Mouse (Mus musculus) neural tube, embryonic 15.5 days (tissue): ENCODE results near the gene Foxo3. TPM values are rescaled to one million over a fixed set of nuclear protein-coding genes. Genes with fewer than 3 reads are reported as not detected.
A peak's percentile ranks its signal among the peaks of the same experiment; 100 is the strongest.

ENCODE experiments used
- ATAC-seq: fragments of 200-750 bp; cut with Nextera tagmentation; 2 replicates; pipeline ENCODE4 v1.8.0; 2017; ENCODE audit warnings: mild to moderate bottlenecking, moderate TSS enrichment, moderate library complexity; ENCODE audit not compliant: low FRiP score
- H3K27ac ChIP-seq: fragments of 300-500 bp; sonication (generic); replicated peaks from 2 replicates; pipeline ENCODE4 v1.5.1; 2015; ENCODE audit warnings: mild to moderate bottlenecking, inconsistent platforms
- H3K27me3 ChIP-seq: fragments of 300-500 bp; sonication (generic); replicated peaks from 2 replicates; pipeline ENCODE4 v1.6.1; 2015; ENCODE audit warnings: inconsistent platforms
- H3K36me3 ChIP-seq: fragments of 300-500 bp; sonication (generic); 2 replicates; pipeline ENCODE4 v1.6.1; 2015; ENCODE audit warnings: inconsistent platforms
- H3K4me1 ChIP-seq: fragments of 300-500 bp; sonication (generic); 2 replicates; pipeline ENCODE4 v1.6.1; 2015; ENCODE audit warnings: inconsistent platforms
- H3K4me2 ChIP-seq: fragments of 300-500 bp; sonication (generic); 2 replicates; pipeline ENCODE4 v1.6.1; 2015; ENCODE audit warnings: inconsistent platforms, mild to moderate bottlenecking, moderate library complexity
- H3K4me3 ChIP-seq: fragments of 300-500 bp; sonication (generic); replicated peaks from 2 replicates; pipeline ENCODE4 v1.5.1; 2015; ENCODE audit warnings: mild to moderate bottlenecking, inconsistent platforms
- H3K9ac ChIP-seq: fragments of 300-500 bp; sonication (generic); replicated peaks from 2 replicates; pipeline ENCODE4 v1.6.1; 2015; ENCODE audit warnings: mild to moderate bottlenecking, inconsistent platforms
- H3K9me3 ChIP-seq: fragments of 300-500 bp; sonication (generic); replicated peaks from 2 replicates; pipeline ENCODE4 v1.6.1; 2016; ENCODE audit warnings: inconsistent platforms
- WGBS: fragments of 180-500 bp; shearing (Covaris S2); methylation state at CpG from one replicate; pipeline ENCODE4 v1.1.7; 2015; ENCODE audit warnings: mixed read lengths; 5-methylcytosine and 5-hydroxymethylcytosine counted together
- polyA plus RNA-seq: library from polyadenylated mRNA; unstranded; fragments of >200 nt; fragmentation: Nextera tagmentation; extraction: Ambion mirVana; gene quantifications from 2 replicates; pipeline ENCODE4 v1.2.1, GENCODE M21; 2015

Gene Foxo3
- polyA plus RNA-seq, 1 experiment from 2014 or later = 4.6 TPM

DNA sequence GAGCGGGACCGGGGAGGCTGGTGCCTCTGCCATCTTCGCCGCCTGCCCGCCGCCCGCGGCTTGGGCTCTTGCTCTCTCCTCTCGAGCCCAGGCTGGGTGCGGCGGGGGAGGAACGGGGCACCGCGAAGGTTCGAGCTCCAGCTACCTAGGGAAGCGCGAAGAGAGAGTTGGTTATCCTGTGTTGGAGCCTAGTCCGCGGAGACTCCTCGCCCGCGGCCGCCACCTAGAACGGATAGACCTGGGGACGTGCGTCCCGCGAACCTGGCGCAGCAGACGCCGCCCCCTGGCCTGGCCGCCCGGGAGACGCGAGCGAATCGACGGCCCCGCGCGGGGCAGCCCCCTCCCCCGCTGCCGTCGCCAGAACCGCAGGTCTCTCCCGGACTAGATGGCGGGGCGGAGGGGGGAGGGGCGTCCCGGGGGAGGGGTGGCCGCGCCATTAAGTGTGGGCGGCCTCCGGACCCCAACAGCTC lies 1.1 kb downstream of the Foxo3 start:
- Histone ChIP-seq H3K4me1 (peaks cover 41% of the 10 kb centered on the region), H3K4me2 (peak overlapping the region; percentile 98), H3K27me3 (peaks cover 3% of the 10 kb centered on the region; the same call in 1 of the 2 replicates), H3K9ac (peak overlapping the region; percentile 79), H3K9me3 (no peaks in the 10 kb centered on the region), H3K27ac (peak overlapping the region; percentile 100), H3K4me3 (peak overlapping the region; percentile 93), H3K36me3 (no peaks in the 10 kb centered on the region)
- ATAC-seq = no peak
- under 1% methylated on average over 48 of the region's 54 CpGs for WGBS

DNA sequence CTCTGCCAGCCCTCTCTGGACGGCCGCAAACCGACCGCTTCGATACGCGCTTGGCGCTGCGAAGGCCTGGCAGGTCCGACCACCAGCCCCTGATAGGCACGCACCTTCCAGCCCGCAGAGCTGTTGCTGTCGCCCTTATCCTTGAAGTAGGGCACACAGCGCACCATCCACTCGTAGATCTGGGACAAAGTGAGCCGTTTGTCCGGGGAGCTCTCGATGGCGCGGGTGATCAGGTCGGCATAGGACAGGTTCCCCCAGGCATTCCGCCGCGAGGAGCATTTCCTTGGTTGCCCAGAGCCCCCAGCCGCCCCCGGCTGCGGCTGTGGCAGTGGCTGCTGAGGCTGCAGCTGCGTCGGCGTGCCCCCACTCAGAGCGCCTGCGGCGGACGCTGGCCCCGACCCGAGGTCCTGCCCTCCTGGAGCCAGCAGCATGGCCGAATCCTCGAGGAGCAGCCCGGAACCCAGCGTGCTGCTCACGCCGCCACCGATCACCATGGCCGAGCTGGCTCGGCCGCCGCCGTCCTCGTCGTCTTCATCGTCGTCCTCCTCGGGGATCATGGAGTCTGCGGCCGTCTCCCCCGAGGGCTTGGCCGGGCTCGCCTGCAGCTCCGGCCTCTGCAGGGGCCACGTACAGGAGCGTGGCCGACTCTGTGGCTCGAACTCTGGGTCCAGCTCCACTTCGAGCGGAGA lies 1.7 kb downstream of the Foxo3 start:
- H3K36me3 ChIP-seq = no peaks in the 10 kb centered on the region
- no peaks in the 10 kb centered on the region for H3K9me3 ChIP-seq
- peak overlapping the region; percentile 98 for H3K4me2 ChIP-seq
- peak overlapping the region; percentile 93 for H3K4me3 ChIP-seq
- peaks cover 43% of the 10 kb centered on the region for H3K4me1 ChIP-seq
- 1% methylated on average over 65 of the region's 65 CpGs for WGBS
- no peaks in the 10 kb centered on the region for H3K27me3 ChIP-seq
- H3K9ac ChIP-seq = peak overlapping the region; percentile 79
- H3K27ac ChIP-seq = peak overlapping the region; percentile 100
- no peak for ATAC-seq

DNA sequence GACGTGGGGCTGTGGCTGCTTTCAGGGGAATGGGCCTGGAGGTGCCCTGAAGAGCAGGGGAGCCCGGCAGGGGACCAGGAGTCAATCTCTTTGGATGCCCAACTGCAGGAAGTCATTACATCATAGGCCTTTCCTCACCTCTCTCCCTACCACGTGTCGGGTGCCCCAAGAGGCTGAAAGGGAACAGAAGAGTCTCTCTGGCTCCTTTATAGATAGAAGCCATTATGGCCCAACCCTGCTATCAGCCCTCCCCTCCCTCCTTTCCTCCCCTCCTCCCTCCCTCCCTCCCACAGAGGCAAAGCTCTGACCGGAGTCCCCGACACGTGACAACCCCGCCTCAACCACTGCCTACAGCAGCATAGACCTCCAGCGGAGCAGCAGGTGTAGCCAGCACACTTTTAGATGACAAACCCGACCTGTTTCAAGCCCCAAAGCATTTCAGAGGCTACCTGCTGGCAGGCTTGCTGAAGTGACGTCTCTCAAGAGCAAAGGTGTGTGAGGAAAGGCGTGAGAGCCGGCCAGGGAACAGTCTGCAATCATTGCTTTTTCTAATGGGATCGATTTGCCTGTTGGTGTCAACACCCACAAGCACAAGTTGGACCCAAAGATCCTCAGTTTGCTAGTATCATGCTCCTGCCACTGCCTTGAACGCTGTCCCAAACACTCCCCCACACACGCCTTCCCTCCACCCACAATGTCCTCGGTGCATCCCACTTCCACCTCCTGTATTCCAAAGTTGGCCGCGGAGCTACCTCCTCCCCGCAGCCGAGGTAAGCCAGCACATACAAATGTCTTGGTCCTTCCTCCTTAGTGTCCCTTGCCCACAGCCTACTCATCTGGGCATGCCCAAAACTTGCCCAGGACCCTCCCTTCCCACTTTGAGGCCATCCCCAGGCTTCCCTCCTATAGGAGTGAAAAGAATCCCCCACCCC lies 2.5 kb downstream of the Foxo3 start:
- ATAC-seq = no peak
- WGBS = 7% methylated on average over 21 of the region's 21 CpGs

DNA sequence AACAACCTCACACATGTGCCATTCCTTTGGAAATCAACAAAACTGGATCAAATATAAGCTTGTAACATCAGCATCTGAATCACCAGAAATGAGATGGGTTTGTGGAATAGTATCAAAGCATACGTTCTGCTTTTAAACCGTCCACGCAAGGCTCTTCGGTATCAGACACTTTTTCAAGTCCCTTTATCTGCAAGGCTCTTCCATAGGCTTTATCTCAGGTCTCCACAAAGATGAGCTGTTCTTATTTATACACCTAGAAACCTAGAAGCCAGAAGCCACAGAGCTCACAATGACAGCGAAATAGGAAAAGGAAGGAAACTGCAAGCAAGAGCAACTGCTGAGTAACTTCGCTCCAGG lies 3.2 kb downstream of the Foxo3 start:
- Histone ChIP-seq H3K36me3 (no peaks in the 10 kb centered on the region), H3K4me3 (peak overlapping the region; percentile 93), H3K9me3 (no peaks in the 10 kb centered on the region), H3K27ac (no peak overlapping the region), H3K4me1 (peaks cover 39% of the 10 kb centered on the region), H3K4me2 (peak overlapping the region; percentile 98), H3K9ac (no peak overlapping the region), H3K27me3 (no peaks in the 10 kb centered on the region)
- no peak for ATAC-seq
- WGBS = 69% methylated on average over 6 of the region's 6 CpGs

More for the DNA sequence above, 2.5 kb downstream of the Foxo3 start:
- Histone ChIP-seq H3K36me3 (no peaks in the 10 kb centered on the region), H3K27me3 (no peaks in the 10 kb centered on the region), H3K9ac (peak overlapping the region; percentile 79), H3K27ac (no peak overlapping the region), H3K4me2 (peak overlapping the region; percentile 98), H3K4me3 (peak overlapping the region; percentile 93), H3K9me3 (no peaks in the 10 kb centered on the region), H3K4me1 (peaks cover 44% of the 10 kb centered on the region)

DNA sequence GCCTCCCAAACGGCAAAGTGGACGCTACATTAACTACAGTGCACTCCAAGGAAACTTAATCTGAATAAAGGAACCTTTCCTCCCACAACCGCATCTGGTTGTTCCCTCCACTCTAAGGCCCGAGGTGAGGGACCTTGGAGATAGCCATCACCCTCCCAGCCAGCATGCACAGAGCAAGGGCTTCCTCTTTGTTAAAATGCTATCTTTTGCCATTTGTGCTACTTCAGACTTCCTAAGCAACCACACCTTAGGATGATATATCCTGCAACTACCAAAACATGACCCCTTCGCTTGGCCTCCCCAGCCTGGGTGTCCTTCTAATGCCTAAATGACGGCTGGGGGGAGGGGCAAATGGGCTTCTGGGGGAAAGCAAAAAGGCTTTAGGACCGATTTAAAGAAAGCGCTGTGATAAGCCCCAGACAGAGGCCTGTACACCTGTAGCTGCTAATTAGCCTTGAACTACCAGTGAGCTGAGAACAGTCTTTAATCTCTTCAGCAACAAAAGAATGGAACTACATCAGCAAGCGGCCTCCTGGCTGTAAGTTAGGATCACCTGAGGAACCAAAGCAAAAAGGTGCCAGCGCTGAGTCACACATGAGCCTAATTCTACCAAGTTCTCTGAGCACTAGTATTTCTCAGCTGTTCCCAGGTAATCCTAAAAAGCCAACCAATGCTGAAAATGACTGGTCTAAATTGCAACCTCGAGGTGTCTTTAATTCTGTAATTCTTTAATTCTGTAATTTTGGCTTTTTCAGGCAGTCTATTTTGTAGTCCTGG lies 4.9 kb downstream of the Foxo3 start:
- Histone ChIP-seq H3K36me3 (peaks cover under 1% of the 10 kb centered on the region; the same call in 1 of the 2 replicates), H3K4me3 (no peak overlapping the region), H3K4me2 (no peak overlapping the region), H3K9me3 (no peaks in the 10 kb centered on the region), H3K27ac (no peak overlapping the region), H3K27me3 (no peaks in the 10 kb centered on the region), H3K9ac (no peak overlapping the region), H3K4me1 (peaks cover 38% of the 10 kb centered on the region)
- WGBS = 59% methylated on average over 11 of the region's 11 CpGs
- ATAC-seq = no peak

DNA sequence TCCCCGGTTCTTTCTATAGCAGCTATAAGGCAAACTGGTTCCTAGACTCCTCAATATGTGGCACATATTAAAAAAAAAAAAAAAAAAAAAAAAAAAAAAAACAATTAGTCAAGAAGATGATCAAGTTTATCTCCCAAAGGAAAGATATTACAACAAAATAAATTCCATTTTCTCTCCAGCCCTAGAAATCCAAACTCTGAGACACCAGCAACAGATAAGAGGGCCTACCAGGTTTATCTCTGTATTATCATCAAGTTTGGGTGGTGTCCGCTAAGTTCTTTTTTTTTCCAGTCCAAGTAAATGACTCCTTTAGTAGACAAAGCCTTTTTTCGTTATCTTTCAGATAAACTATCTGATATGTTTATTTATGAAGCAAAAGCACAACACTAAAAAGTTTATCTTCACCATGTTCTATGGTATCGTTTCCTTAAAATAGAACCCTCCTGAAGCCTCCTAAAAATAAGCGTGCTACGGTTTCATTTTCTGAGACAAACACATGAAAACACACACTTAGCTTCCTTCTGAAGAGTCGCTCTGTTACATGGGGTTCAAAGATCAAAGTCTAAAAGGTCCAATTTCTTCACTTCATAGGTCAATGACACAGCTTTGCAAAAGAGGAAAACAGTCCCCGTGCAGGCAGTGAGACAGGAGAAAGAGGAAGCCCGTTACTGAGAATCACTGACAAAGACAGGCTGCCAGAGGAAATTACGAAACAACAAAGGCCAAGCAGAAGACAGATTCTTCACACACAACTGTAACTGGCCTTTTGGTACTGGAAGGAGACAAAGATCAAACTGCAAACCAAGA lies 6.1 kb downstream of the Foxo3 start:
- Histone ChIP-seq H3K9ac (no peak overlapping the region), H3K4me2 (no peak overlapping the region), H3K27me3 (no peaks in the 10 kb centered on the region), H3K9me3 (no peaks in the 10 kb centered on the region), H3K4me1 (peaks cover 37% of the 10 kb centered on the region), H3K4me3 (no peak overlapping the region), H3K27ac (no peak overlapping the region), H3K36me3 (peaks cover 12% of the 10 kb centered on the region)
- WGBS = 62% methylated on average over 10 of the region's 10 CpGs
- no peak for ATAC-seq

DNA sequence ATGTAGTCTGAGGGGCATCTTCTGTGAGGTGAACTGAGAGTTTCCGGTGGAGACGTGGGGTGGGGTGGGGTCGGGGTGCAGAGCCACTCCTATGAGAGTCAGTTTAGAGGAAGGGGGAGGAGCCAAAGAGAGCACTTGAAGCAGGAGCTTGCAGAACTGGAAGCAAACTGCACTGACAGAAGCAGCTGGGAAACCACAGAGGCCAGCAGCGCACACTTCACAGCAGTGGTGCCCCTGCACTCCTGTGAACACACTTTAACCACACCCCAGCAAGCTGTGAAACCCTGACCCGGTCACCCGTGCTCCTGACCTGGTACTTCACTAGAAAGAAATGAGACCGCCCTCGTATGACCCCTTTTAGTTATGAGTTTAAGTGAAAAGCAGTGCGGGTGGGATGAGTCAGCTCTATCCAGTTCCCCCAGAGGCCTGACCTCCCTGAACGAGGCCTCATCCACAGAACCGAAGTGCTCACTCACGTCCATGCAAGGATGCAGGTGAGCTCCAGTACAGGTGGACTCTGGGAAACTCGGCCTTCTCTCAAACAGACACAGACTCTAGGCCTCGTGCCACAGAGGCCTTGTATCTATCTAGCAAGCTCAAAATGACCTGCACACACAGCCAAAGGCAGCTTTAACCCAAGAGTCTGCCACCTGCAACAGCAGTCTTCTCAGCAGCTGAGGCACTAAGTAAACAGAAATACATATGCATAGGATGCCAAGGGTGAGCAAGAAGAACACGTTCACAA lies 7.1 kb downstream of the Foxo3 start:
- WGBS = 78% methylated on average over 15 of the region's 15 CpGs

DNA sequence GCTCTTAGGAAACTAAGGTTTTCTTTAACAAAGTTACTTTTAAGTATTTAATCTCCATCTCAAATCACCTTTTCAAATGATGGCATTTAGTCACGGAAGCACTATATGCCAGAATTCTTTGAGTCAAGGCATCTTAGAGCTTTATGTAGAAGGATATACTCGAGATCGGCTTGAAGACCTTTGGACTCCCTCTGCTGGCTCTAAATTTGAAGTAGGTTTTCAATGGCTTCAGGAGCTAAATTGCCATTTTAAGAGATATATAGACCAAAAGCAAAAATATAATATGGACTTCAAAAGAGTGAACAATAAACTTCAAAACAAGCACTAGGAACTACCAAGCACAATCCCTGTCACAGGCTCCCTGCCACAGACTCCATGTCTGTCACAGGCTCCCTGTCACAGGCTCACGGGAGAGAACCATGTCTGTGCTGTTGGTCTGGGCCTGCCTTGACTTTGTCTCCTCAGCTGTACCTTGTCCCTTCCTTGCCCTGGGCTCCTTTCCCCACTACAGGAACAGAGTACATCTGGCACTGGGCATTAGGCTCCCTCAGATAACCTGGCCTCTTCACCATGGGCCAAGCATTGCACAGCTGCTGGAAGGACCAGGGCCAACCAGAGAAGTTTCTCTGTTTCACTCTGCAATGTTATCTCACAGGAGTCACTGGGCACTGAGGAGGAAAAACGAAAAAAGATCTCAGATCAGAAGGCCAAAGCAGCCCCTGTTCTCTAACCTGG lies 8.6 kb downstream of the Foxo3 start:
- Histone ChIP-seq H3K4me1 (peaks cover 12% of the 10 kb centered on the region), H3K27ac (no peak overlapping the region), H3K4me2 (no peak overlapping the region), H3K27me3 (no peaks in the 10 kb centered on the region), H3K4me3 (no peak overlapping the region), H3K36me3 (peaks cover 13% of the 10 kb centered on the region), H3K9ac (no peak overlapping the region), H3K9me3 (no peaks in the 10 kb centered on the region)
- 90% methylated on average over 5 of the region's 5 CpGs for WGBS
- no peak for ATAC-seq

More for the DNA sequence above, 7.1 kb downstream of the Foxo3 start:
- Histone ChIP-seq H3K4me3 (no peak overlapping the region), H3K27ac (no peak overlapping the region), H3K4me1 (peaks cover 26% of the 10 kb centered on the region), H3K36me3 (peaks cover 13% of the 10 kb centered on the region), H3K27me3 (no peaks in the 10 kb centered on the region), H3K9ac (no peak overlapping the region), H3K9me3 (no peaks in the 10 kb centered on the region), H3K4me2 (no peak overlapping the region)
- ATAC-seq = no peak

DNA sequence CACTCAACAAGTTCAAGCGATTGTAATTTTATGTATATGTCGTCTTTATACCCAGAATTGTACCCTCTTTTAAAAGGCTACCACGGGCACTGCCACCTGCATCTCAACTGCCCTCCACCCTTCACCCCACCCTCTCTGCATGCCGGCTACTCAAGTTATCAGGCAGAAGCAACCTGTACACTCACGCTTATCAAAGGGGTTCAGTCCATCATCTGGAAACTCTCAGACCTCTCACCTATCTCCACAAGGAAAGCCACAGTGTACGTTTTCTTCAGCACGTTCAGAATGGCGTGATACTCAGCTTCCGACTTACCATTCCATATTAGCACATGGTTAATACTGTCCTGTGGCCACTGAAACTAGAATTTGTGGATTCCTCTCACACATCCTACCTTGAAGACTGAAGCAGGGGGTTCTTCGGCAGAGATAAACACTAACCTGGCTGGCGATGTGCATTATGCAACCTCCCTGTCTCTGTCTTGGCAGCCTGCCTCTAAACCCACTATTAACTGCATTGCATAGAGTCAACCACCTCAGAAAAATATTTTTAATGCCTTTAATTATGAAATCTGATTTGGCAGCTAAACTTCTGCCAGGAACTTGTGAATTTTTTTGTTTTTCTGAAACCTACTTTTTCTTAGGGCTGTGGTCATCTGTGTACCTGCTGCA lies 11.4 kb downstream of the Foxo3 start:
- Histone ChIP-seq H3K9ac (no peak overlapping the region), H3K27me3 (no peaks in the 10 kb centered on the region), H3K4me1 (0 out of 2 replicates have a peak, but pooled peaks cover 3% of the 10 kb centered on the region), H3K27ac (no peak overlapping the region), H3K4me2 (no peak overlapping the region), H3K4me3 (no peak overlapping the region), H3K36me3 (peaks cover 13% of the 10 kb centered on the region), H3K9me3 (no peaks in the 10 kb centered on the region)
- no peak for ATAC-seq
- 93% methylated on average over 11 of the region's 11 CpGs for WGBS
